Mouse (Mus musculus) heart, embryonic 12.5 days (tissue): ENCODE measurements around the gene Krt73. TPM values are rescaled to one million over a fixed set of nuclear protein-coding genes. Genes with fewer than 3 reads are reported as not detected.

ENCODE experiments used
- ATAC-seq: fragments of 200-750 bp; cut with Nextera tagmentation; 2 replicates; pipeline ENCODE4 v1.8.0; 2017; ENCODE audit warnings: moderate TSS enrichment, moderate library complexity; ENCODE audit not compliant: insufficient number of reproducible peaks, low FRiP score
- H3K27ac ChIP-seq: fragments of 300-500 bp; sonication (generic); 2 replicates; pipeline ENCODE4 v1.5.1; 2016; ENCODE audit warnings: mild to moderate bottlenecking, moderate library complexity; ENCODE audit not compliant: poor library complexity, severe bottlenecking
- H3K27me3 ChIP-seq: fragments of 300-500 bp; sonication (generic); replicated peaks from 2 replicates; pipeline ENCODE4 v1.6.1; 2016; ENCODE audit warnings: mild to moderate bottlenecking, moderate library complexity
- H3K36me3 ChIP-seq: fragments of 300-500 bp; sonication (generic); 2 replicates; pipeline ENCODE4 v1.6.1; 2016; ENCODE audit warnings: mild to moderate bottlenecking, moderate library complexity
- H3K4me1 ChIP-seq: fragments of 300-500 bp; sonication (generic); replicated peaks from 2 replicates; pipeline ENCODE4 v1.6.1; 2016; ENCODE audit warnings: mild to moderate bottlenecking
- H3K4me2 ChIP-seq: fragments of 300-500 bp; sonication (generic); 2 replicates; pipeline ENCODE4 v1.6.1; 2016; ENCODE audit warnings: mild to moderate bottlenecking, moderate library complexity
- H3K4me3 ChIP-seq: fragments of 300-500 bp; sonication (generic); 2 replicates; pipeline ENCODE4 v1.5.1; 2016; ENCODE audit warnings: mild to moderate bottlenecking
- H3K9ac ChIP-seq: fragments of 300-500 bp; sonication (generic); 2 replicates; pipeline ENCODE4 v1.6.1; 2016; ENCODE audit warnings: mild to moderate bottlenecking, moderate library complexity
- H3K9me3 ChIP-seq: fragments of 300-500 bp; sonication (generic); replicated peaks from 2 replicates; pipeline ENCODE4 v1.6.1; 2016; ENCODE audit warnings: mild to moderate bottlenecking, moderate library complexity
- WGBS: fragments of 180-500 bp; shearing (Covaris S2); methylation state at CpG from one replicate; pipeline ENCODE4 v1.1.7; 2016; 5-methylcytosine and 5-hydroxymethylcytosine counted together
- polyA plus RNA-seq: library from polyadenylated mRNA; unstranded; fragments of >200 nt; fragmentation: Nextera tagmentation; extraction: Ambion mirVana; gene quantifications from 2 replicates; pipeline ENCODE4 v1.2.1, GENCODE M21; 2016

Gene Krt73
- polyA plus RNA-seq, result not detected in 2 replicates

GRCm38 (mm10) chr15:101802296-101802835 is at the start of gene Krt73:
Gene Krt73 (minus strand): TSS chr15:101802346.
- 71% methylated on average over 6 of the region's 6 CpGs for WGBS
- no peaks in the 10 kb centered on the region for H3K9me3 ChIP-seq

GRCm38 (mm10) chr15:101850694-101851093 is 48.5 kb upstream of the Krt73 start, which contains the start of gene Krt1:
Gene Krt1 (minus strand): TSS chr15:101850794.
- peaks cover 75% of the 10 kb centered on the region for H3K27me3 ChIP-seq

More at GRCm38 (mm10) chr15:101802296-101802835, at the start of gene Krt73:
- Histone ChIP-seq H3K36me3 (no peaks in the 10 kb centered on the region), H3K27ac (no peak within 1 kb of the TSS), H3K4me3 (no peak within 1 kb of the TSS), H3K27me3 (peaks cover 38% of the 10 kb centered on the region), H3K4me2 (no peak within 1 kb of the TSS), H3K4me1 (no peaks in the 10 kb centered on the region), H3K9ac (no peak within 1 kb of the TSS)
- ATAC-seq, result no peak

GRCm38 (mm10) chr15:101845971-101846403 is 43.8 kb upstream of the Krt73 start:
- Histone ChIP-seq H3K27ac (no peak overlapping the region), H3K4me3 (peak overlapping the region; percentile 56), H3K4me2 (peak overlapping the region; percentile 84), H3K4me1 (peaks cover 6% of the 10 kb centered on the region; the same call in 1 of the 2 replicates), H3K27me3 (peaks cover 57% of the 10 kb centered on the region), H3K36me3 (no peaks in the 10 kb centered on the region), H3K9me3 (no peaks in the 10 kb centered on the region), H3K9ac (peak overlapping the region; percentile 76)
- ATAC-seq, result no peak; the same call in 1 of the 2 replicates
- WGBS, result under 1% methylated on average over 37 of the region's 37 CpGs

More at GRCm38 (mm10) chr15:101850694-101851093, 48.5 kb upstream of the Krt73 start, which contains the start of gene Krt1:
- no peak within 1 kb of the TSS for H3K4me3 ChIP-seq
- H3K9me3 ChIP-seq, result no peaks in the 10 kb centered on the region
- H3K4me1 ChIP-seq, result peaks cover 7% of the 10 kb centered on the region; the same call in 1 of the 2 replicates
- no peak within 1 kb of the TSS for H3K27ac ChIP-seq
- H3K36me3 ChIP-seq, result no peaks in the 10 kb centered on the region
- H3K4me2 ChIP-seq, result no peak within 1 kb of the TSS
- 75% methylated on average over 6 of the region's 6 CpGs for WGBS
- H3K9ac ChIP-seq, result no peak within 1 kb of the TSS
- no peak for ATAC-seq

GRCm38 (mm10) chr15:101843192-101843591 is 41.0 kb upstream of the Krt73 start:
- no peak overlapping the region for H3K27ac ChIP-seq
- H3K36me3 ChIP-seq, result no peaks in the 10 kb centered on the region
- ATAC-seq, result no peak
- H3K9ac ChIP-seq, result no peak overlapping the region
- no peak overlapping the region for H3K4me2 ChIP-seq
- WGBS, result 65% methylated on average over 9 of the region's 9 CpGs
- peaks cover 47% of the 10 kb centered on the region for H3K27me3 ChIP-seq
- H3K9me3 ChIP-seq, result no peaks in the 10 kb centered on the region
- no peak overlapping the region for H3K4me3 ChIP-seq
- peaks cover 6% of the 10 kb centered on the region; the same call in 1 of the 2 replicates for H3K4me1 ChIP-seq

- Histone ChIP-seq H3K4me2 (no peak overlapping the region), H3K27ac (no peak overlapping the region), H3K9me3 (no peaks in the 10 kb centered on the region), H3K36me3 (no peaks in the 10 kb centered on the region), H3K4me3 (no peak overlapping the region), H3K27me3 (peaks cover 17% of the 10 kb centered on the region), H3K9ac (no peak overlapping the region), H3K4me1 (no peaks in the 10 kb centered on the region)
- WGBS, result 62% methylated on average over 5 of the region's 5 CpGs
- ATAC-seq, result no peak
Measured at GRCm38 (mm10) chr15:101834784-101835328, 32.7 kb upstream of the Krt73 start.

- WGBS, result 39% methylated on average over 6 of the region's 6 CpGs
Measured at GRCm38 (mm10) chr15:101833131-101833530, 31.0 kb upstream of the Krt73 start.

GRCm38 (mm10) chr15:101829441-101829840 is 27.3 kb upstream of the Krt73 start:
- Histone ChIP-seq H3K4me1 (peaks cover 6% of the 10 kb centered on the region), H3K27ac (no peak overlapping the region), H3K4me3 (no peak overlapping the region), H3K9ac (no peak overlapping the region), H3K27me3 (peaks cover 17% of the 10 kb centered on the region; the same call in 1 of the 2 replicates), H3K4me2 (no peak overlapping the region), H3K36me3 (no peaks in the 10 kb centered on the region), H3K9me3 (no peaks in the 10 kb centered on the region)
- no peak for ATAC-seq
- WGBS, result 66% methylated on average over 5 of the region's 5 CpGs

More at GRCm38 (mm10) chr15:101833131-101833530, 31.0 kb upstream of the Krt73 start:
- Histone ChIP-seq H3K36me3 (no peaks in the 10 kb centered on the region), H3K9ac (no peak overlapping the region), H3K4me2 (no peak overlapping the region), H3K27ac (no peak overlapping the region), H3K4me1 (no peaks in the 10 kb centered on the region), H3K4me3 (no peak overlapping the region), H3K9me3 (no peaks in the 10 kb centered on the region), H3K27me3 (peaks cover 14% of the 10 kb centered on the region; the same call in 1 of the 2 replicates)
- ATAC-seq, result no peak

- 21% methylated on average over 3 of the region's 3 CpGs for WGBS
- Histone ChIP-seq H3K4me3 (no peak overlapping the region), H3K4me1 (peaks cover 9% of the 10 kb centered on the region), H3K27me3 (peaks cover 36% of the 10 kb centered on the region), H3K27ac (no peak overlapping the region), H3K9ac (no peak overlapping the region), H3K36me3 (no peaks in the 10 kb centered on the region), H3K9me3 (no peaks in the 10 kb centered on the region), H3K4me2 (no peak overlapping the region)
- no peak for ATAC-seq
Measured at GRCm38 (mm10) chr15:101821786-101822185, 19.6 kb upstream of the Krt73 start.

GRCm38 (mm10) chr15:101817875-101818274 is 15.7 kb upstream of the Krt73 start, which contains the start of gene Krt2:
Gene Krt2 (minus strand): TSS chr15:101818169.
- Histone ChIP-seq H3K4me2 (no peak within 1 kb of the TSS), H3K36me3 (no peaks in the 10 kb centered on the region), H3K4me1 (no peaks in the 10 kb centered on the region), H3K9ac (no peak within 1 kb of the TSS), H3K4me3 (no peak within 1 kb of the TSS), H3K9me3 (no peaks in the 10 kb centered on the region), H3K27ac (no peak within 1 kb of the TSS), H3K27me3 (peaks cover 48% of the 10 kb centered on the region)
- no peak for ATAC-seq
- WGBS, result 51% methylated on average over 16 of the region's 16 CpGs

- 72% methylated on average over 11 of the region's 11 CpGs for WGBS
- no peaks in the 10 kb centered on the region for H3K4me1 ChIP-seq
- no peaks in the 10 kb centered on the region for H3K36me3 ChIP-seq
- no peaks in the 10 kb centered on the region for H3K9me3 ChIP-seq
- H3K27ac ChIP-seq, result no peak overlapping the region
- H3K4me3 ChIP-seq, result no peak overlapping the region
- H3K27me3 ChIP-seq, result peaks cover 38% of the 10 kb centered on the region
- H3K4me2 ChIP-seq, result no peak overlapping the region
- H3K9ac ChIP-seq, result no peak overlapping the region
- ATAC-seq, result no peak
Measured at GRCm38 (mm10) chr15:101803052-101803822, 1.1 kb upstream of the Krt73 start.

- H3K9me3 ChIP-seq, result no peaks in the 10 kb centered on the region
- no peak overlapping the region for H3K4me3 ChIP-seq
- H3K27me3 ChIP-seq, result peaks cover 48% of the 10 kb centered on the region
- no peaks in the 10 kb centered on the region for H3K36me3 ChIP-seq
- no peaks in the 10 kb centered on the region for H3K4me1 ChIP-seq
- H3K27ac ChIP-seq, result no peak overlapping the region
- no peak overlapping the region for H3K4me2 ChIP-seq
- H3K9ac ChIP-seq, result no peak overlapping the region
- no peak for ATAC-seq
- WGBS, result 18% methylated on average over 3 of the region's 3 CpGs
Measured at GRCm38 (mm10) chr15:101790867-101791266, 11.3 kb downstream of the Krt73 start.
